Mouse (Mus musculus) cerebellum, postnatal 10 days (tissue): ENCODE results near the gene Ncf2.

Source experiments
- DNase-seq, 2 experiments: peaks; one replicate each; pipeline ENCODE4 v3.0.0; 2021; ENCODE audit warnings: mixed read lengths in 2 of 2

Gene Ncf2

DNA sequence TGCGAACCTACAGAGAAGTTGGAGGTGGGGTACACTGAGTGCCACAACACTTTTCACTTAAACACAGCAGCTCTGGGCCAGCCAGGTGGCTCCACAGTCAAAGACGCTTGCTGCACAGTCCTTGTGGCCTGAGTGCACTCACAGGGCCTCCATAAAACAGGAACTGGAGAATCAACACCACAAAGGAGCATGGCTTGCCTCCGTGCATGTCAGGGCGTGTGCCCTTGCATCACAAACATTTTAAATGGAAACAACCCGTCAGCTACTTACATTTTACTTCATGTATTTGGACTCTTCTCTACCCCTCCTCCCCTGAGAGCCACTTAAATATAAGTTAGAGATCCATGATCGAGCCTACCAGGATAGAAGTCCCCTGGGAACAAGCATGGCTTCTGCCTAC is 32.3 kb downstream of the Ncf2 start:
- DNase-seq, result no peak

DNA sequence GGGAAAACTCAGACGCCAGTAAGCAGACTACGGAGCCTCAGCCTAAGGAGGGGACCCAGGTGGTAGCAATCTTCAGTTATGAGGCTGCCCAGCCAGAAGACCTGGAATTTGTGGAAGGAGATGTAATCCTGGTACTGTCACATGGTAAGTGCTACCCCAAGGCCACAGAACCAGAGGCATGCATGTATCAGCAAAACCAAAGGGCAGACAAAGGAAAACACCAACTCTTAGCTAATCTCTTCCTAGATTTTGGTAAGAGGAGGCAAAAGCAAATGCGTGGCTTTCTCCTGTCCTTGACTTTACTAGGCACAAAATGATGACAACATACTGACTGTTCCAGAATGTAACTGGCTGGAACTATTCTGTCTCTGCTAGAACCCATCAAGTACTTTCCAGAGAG is 35.1 kb downstream of the Ncf2 start:
- no peak for DNase-seq

DNA sequence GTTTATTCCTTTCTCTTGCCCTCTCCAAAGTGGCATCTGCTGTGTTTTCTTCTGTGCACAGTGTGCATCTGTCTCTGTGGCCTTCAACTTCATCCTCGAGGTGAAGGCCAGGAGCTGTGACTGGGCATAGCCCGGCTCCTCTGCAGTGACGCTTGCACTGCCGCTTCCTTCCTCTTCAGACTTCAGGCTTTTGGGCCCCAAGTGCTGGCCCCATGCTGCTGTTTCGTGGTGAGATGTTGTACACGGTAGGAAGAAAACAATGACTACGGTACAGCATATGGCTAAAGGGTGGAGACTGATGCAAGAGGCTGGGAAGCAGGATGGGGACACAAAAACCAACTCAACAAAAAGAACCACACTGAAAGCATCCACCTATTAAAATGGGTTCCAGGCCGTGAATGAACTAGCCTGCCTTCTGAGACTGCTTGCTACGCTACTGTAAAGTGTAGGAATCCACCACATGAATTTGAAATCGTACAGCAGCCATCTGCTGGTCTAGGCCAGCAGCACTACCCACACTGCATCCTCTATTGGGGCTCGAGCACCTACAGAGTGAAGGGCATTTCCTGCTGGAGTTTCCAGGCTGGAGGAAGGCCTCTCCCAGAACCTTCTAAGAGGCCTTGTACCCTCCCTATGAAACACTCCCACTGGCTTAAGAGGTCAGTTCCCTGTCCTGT is 38.2 kb downstream of the Ncf2 start:
- DNase-seq, result no peak

DNA sequence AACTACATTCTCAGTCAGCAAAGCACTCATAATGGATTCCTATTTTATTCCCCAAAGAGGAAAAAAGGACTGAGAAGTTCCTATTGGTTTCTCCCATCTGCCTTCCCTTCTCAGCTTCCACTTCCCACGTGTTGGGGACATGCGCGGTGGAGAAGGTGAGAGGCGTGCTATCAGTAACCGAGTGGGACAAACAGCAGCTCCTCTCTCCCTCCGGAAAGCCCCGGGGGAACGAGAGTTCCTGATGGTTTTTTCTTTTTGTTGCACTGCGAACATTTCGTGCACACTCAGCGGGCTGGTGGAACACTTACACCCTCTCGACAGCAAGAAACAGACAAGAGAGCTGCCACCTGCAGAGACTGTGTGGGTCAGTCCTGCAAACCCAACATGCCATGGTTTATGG is 38.8 kb downstream of the Ncf2 start:
- DNase-seq, result no peak

DNA sequence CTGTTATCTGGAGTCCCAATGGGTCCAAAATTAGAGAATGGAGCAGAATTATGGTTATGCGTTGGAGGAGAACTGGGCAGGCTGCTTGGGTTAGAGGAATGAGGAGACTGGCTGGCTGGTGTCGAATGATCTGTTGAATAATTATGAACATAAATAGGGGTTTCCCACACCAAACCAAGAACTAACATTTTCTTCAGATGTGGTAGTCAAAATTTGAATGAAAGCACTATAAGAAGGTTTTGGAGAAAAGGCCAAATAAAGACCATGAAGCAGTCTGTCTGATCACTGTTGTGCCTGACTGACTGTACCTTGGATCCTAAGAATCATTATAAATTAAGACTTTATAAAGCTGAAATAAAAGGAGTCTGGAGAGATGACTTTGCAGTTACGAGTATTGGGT is 40.3 kb downstream of the Ncf2 start:
- no peak for DNase-seq

DNA sequence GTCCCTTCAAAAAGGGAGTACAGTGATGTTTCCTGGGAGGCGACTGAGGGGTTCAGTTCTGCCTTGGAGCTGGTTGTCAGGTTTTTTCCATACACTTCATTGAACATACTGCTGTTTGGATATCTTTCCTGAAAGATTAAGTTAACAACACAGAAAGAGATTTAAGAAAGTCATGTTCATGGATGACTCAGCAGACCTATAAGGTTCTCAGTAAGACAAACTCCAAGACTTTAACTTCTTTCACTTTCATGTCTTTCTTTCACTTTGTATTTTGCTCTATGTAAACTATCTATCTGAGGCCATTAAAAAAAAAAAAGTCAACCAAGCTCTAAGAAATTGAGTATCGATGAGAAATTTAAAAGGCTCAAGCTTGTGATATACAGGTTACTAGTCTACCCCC is 41.1 kb downstream of the Ncf2 start:
- no peak for DNase-seq

DNA sequence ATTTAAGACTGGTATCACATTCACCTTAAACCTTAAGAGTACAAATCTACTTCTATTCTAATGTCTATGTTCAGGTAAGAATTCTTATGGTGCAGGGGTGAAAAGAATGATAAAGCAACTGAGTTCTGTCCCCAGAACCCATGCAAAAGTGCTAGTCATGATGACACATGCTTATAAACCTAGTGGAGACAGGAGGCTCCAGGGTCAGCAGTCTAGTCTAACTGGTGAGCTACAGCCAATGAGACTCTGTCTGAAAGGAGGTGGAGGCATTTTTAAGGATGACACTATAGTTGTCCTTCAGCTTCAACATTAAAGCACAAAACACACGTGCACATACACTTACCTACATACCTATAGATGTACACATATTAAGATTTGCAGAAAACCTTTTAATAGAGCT is 44.6 kb downstream of the Ncf2 start:
- no peak for DNase-seq

DNA sequence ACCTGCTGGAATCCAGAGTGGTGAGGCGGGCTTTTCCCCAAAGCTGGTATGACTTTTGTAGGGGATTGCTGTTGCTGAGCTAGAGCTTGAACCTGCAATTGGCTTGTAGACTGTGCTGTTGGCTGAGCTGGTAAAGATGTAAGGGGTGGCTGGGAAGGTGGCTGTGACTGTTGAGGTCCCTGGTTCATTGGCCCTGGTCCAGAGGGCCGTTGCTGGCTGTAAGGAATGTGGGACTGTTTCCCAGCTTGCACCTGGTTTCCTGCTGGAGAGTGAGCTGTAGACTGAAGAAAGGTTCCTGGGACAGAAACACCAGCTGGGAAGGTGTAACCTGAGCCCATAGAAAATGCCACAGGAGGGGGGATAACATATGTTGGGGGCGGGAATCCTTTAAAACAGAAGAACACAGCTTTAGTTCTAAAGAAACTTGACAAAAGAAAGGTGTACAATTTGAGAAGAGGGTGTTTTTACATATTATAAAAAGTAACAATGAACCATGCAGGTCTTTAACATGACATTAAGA is 45.3 kb downstream of the Ncf2 start:
- no peak for DNase-seq

DNA sequence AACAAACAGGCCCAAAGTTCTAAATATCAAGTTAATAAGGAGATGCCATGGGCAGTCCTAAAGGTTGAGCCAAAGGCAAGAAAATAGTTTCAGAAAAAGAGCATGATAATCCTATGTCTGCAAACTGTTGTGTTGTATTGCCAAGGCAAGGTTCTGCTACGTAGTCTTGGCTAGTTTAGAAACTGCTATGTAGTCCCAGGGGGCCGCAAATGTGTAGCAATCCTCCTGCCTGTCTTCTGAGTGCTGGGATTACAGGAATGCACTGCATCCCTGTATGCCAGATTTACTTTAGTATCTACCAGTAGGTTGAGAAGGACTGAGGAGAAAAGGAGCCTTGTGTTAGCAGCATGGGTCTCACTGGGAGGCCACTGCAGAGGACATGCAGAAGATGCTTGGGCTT is 46.9 kb downstream of the Ncf2 start:
- no peak for DNase-seq

DNA sequence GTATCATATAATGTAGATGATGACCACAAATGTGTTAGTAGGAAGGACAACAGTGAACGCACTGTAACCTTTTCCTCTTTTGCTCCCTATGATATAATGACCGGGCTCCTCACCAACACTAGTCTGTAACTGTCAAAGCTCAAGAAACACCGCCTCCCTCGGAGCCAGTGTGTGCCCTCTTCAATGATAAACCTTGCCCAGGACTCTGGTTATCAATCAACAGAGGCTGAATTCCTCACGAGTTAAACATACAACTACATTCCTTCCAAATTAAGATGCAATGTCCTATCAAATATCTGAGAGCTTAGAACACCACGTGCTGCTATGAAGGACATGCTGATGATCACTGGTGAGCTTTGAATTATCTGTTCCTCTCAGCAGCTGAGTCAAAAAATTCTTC is 69.9 kb downstream of the Ncf2 start:
- no peak for DNase-seq

DNA sequence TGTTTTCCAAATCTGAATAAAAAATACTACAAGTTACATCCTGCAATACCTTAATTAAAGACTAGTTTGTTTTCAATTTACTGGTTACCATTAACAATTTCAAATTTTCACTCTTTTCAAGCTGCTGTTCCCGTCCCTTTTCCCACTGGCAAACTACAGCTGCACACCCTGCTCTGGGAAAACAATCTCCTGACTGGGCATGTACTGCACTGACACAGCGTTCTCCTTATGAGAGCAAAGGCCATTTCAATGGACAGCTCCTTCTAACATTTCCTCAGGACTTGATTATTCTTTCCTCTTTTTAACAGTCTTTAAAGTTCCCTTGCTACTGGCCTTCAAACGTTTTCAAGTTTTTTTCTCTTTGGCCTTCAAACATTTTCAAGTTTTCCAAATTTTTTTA is 71.0 kb downstream of the Ncf2 start:
- no peak for DNase-seq
